Mouse (Mus musculus) T-helper 2 cell (primary cell): ENCODE measurements around the gene S100a1.

Experiments used
- in situ Hi-C: fragments of 300-600 bp; cut with MboI, MseI; formaldehyde crosslinking; loops from one replicate; pipeline ENCODE4 v1.15.1; 2025; ENCODE audit warnings: high pct_unique_total_duplicates

Gene S100a1

DNA sequence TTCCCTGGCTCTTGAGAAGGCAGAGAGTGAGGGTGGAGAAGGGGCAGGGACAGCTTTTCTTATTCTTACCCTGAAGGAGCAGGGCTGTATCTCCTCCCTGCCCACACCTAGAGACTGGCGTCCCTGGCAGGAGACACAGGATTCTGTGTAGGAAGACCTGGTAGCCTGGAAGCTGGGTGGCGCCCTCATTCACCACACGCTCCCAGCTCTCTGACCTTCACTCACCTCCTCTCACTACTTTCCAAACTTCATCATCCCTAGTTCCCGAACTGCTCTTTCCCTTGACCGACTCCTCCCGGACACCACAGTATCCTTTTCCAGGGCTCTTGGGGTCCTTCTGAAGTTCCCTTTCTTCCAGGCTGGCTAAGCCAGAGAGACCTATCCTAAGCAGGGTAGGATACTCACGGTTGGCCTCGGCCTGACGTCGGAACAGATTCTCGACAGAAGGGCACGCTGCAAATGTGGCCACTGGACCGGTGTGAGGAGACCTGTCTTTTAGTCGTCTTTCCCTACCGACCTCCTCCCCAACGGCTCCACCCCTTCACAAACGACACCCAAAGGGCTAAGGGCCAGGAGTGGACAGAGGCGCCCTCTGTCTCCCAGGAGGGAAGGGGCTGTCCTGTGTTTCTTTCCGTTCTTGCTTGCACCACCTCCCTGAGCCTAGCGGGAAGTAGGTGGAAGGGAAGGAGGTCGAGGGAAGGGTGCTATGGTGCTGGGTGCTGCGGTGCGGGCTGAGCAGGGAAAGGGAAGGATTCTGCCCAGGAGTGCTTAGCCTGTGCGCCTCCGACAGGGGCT is at the start of gene S100a1, which contains the start of gene S100a13:
Gene S100a1 (minus strand): TSS at position 597 of the 795 bp plus-strand sequence.
Gene S100a13 (plus strand): TSS at position 640 of the 795 bp plus-strand sequence.
- in situ Hi-C loops = no loop called here

DNA sequence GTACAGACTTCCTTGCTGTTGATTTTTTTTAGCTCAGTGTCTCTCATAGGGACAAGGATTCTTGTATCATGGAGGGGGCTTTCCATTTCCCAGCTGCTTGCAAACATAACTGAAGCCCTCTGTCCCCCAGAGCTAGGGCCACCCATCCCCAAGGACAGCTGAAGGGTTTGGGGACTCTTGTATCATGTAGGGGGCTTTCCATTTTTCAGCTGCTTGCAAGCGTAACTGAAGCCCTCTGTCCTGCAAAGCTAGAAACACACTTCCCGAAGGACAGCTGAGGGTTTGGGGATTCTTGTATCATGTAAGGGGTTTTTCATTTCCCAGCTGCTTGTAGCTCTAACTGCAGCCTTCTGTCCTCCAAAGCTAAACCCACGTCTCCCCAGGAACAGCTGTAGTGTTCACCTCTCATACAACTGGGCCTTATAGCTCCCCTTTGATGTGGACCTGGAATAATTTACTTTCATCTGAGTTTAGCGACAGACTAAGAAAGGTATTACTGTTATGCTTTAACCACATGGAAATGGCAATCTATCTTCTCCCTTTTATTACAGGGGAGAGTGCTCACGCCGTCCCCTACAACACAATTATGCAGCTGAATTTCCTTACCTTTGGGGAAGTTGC is 45.9 kb upstream of the S100a1 start, which contains the start of gene S100a3:
Gene S100a3 (plus strand): TSS at position 571 of the 621 bp plus-strand sequence.
- in situ Hi-C loops = no loop called here

DNA sequence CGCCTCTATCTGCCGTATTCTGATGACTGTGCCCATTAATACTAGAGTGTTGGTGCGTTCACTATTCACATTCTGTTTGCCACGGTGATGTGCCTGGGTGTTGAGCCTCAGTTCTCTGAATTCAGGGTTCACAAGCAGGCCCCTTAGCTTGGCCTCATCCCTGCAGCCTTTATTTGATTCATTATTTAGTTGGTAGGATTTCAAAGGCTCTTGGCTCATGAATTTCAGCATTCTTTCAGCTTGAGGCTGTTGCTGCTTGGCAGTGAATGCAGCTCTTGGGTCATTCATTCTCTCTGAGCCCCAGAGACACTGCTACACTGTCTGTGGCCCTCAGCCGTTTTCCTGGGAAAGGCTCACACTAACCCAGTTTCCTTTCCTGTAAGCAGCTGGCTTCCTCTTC is 41.8 kb upstream of the S100a1 start:
- in situ Hi-C loops = no loop called here

GRCm38 (mm10) chr3:90552231-90552630 is 38.0 kb upstream of the S100a1 start:
- in situ Hi-C loops = no loop called here

- in situ Hi-C loops = no loop called here
These were observed 36.2 kb upstream of the S100a1 start for GRCm38 (mm10) chr3:90550421-90550790.

- in situ Hi-C loops = no loop called here
These were observed 35.7 kb upstream of the S100a1 start for GRCm38 (mm10) chr3:90549676-90550420.

DNA sequence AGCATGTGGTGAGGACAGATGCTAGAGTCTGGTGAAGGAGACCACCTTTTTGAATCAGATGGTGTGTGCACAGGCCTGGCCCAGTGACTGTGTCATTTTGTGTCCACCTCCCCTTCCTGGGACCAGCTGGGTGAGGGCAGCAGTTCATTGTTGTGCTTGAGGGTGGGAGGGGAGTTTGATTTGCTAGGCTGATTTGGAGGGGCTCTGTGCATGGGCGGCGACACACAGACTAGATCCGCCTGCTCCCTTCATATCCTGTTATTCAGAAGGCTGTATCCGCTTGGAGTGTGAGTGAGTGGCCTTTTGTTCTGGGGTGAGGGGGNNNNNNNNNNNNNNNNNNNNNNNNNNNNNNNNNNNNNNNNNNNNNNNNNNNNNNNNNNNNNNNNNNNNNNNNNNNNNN is 26.7 kb upstream of the S100a1 start:
- in situ Hi-C loops = no loop called here

- in situ Hi-C loops = no loop called here
These were observed 23.7 kb upstream of the S100a1 start for GRCm38 (mm10) chr3:90537905-90538296.

DNA sequence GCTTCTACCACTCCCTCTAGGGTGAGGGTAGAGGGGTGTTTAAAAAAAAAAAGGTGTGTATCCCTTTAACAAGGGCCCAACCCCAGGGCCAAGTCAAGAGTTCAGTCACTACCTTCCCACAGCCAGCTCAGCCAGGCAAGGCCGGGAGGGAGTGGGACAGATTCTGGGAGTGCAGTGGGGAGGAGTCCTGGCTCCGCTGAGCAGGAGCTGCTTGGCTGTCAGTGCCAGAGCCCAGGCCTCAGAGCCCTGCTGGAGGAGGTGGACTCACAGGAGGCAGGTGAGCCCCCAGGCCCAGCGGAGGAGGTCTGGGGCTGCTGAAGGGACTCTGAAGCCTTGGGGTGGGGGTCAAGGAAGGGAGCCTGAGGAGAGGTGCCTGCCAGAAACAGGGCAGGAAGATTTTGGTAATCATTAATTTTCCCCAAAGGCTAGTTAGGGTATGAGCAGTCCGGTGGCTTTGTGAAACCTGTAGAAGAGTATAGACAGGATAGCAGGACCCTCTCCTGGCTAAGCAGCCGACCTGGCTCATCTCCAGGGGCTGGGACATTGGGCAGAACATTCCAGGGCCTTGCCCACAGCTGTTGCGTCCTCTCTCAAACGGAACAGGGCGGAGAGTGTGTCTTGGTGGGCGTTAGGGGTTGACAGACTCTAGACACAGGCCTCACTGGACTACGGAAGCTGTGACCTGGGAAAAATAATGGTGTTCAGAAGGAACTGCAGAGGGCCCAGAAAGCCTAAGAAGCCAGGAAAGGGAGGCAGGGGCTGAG is 23.1 kb upstream of the S100a1 start, which contains the start of gene S100a16:
Gene S100a16 (plus strand): TSS at position 114 of the 764 bp plus-strand sequence.
- in situ Hi-C loops = no loop called here

- in situ Hi-C loops = no loop called here
These were observed 21.3 kb upstream of the S100a1 start for GRCm38 (mm10) chr3:90535446-90535845.

DNA sequence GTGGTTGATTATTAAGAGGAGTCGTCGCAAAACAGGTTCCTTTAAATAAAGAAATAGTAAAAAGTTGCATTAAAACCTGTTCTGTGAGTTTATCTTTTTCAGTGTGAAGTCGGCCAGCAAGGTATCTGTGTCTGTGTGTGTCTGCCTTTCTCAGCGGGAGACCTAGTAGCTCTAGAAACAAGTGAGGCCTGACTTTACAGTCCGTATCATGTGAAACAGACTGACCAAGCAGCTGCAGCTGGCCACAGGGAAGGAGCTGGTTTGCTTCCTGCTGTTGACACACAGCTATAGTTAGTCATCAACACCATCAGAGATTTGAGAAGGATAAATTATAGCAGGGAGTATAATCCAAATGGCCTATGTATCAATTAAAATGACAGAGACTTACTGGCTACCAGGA is 17.5 kb upstream of the S100a1 start:
- in situ Hi-C loops = no loop called here

DNA sequence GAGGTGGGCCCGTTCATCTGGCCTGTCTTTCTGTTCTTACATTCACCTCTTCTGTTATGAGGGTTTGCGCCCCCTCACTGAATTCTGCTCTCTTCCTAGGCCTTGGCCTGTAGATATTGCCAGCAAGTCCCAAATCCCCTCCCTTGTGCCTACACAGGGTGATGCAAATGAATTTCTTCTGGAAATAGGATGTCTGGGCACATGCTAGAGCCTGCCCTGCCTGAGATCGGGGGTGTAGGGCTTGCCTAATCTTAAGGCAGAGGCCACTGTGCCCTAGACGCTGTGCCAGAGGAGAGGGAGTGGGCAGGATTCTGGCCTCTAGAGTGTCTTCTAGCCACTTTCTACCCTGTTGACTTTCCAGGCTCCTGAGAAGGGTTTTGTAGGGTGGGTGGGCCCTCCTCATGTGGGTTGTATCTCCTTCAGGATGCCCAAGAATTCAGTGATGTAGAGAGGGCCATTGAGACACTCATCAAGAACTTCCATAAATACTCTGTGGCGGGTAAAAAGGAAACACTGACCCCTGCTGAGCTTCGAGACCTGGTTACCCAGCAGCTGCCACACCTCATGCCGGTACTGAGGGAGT is 13.2 kb upstream of the S100a1 start:
- in situ Hi-C loops = loop anchor here (5.0 kb wide), 1 partner anchor 45 kb away; no protein-coding TSS in a partner anchor

GRCm38 (mm10) chr3:90526580-90526979 is 12.4 kb upstream of the S100a1 start, which contains the start of gene S100a14:
Gene S100a14 (plus strand): TSS chr3:90526856.
- in situ Hi-C loops = loop anchor here (5.0 kb wide), 1 partner anchor 46 kb away; no protein-coding TSS in a partner anchor

GRCm38 (mm10) chr3:90526076-90526475 is 11.9 kb upstream of the S100a1 start:
- in situ Hi-C loops = loop anchor here (5.0 kb wide), 1 partner anchor 46 kb away; no protein-coding TSS in a partner anchor

- in situ Hi-C loops = loop anchor here (5.0 kb wide), 1 partner anchor 47 kb away; no protein-coding TSS in a partner anchor
These were observed 11.2 kb upstream of the S100a1 start for GRCm38 (mm10) chr3:90525421-90525820.

- in situ Hi-C loops = loop anchor here (5.0 kb wide), 1 partner anchor 85 kb away; the partner anchor contains the start of genes Gm42674 and S100a4
These were observed 3.5 kb upstream of the S100a1 start for GRCm38 (mm10) chr3:90517711-90518110.

GRCm38 (mm10) chr3:90515789-90516188 is 1.6 kb upstream of the S100a1 start:
- in situ Hi-C loops = loop anchor here (5.0 kb wide), 1 partner anchor 87 kb away; the partner anchor contains the start of genes Gm42674 and S100a4

- in situ Hi-C loops = loop anchor here (5.0 kb wide), 1 partner anchor 87 kb away; the partner anchor contains the start of genes Gm42674 and S100a4
These were observed 1.1 kb upstream of the S100a1 start for GRCm38 (mm10) chr3:90515242-90515641.

DNA sequence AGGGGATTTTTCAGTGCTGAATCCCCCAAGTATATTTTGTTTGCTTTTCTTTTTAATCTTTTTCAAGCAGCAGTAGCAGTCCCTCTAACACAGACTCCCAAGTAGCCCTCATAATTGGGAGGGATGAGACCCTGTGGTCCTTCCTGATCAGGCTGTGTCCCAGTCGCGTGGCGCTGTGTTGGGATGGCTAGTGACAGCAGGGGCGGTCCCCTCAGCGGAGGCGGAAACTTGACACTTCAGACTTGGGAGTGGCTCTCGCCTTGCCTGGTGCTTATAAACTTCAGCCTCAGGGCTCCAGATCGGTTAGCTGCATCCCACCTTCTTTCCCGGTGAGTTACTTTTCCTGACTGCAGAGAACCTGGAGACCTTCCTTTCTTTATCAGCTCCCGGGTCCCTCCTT is 499 bp upstream of the S100a1 start:
- in situ Hi-C loops = loop anchor here (5.0 kb wide), 1 partner anchor 88 kb away; the partner anchor contains the start of genes Gm42674 and S100a4

- in situ Hi-C loops = no loop called here
These were observed 1.1 kb downstream of the S100a1 start for GRCm38 (mm10) chr3:90512948-90513642.
